Mouse (Mus musculus): ENCODE data around the gene Micu1.
"Not testable (repeated sequence)": the region's sequence is repeated elsewhere in the genome, so short reads cannot be mapped to it uniquely, and the experiment has no call there.

Gene Micu1

GRCm38 (mm10) chr10:59702207-59703032 lies at the start of gene Micu1:
TSS of gene Micu1 (plus strand) at chr10:59702477.
- DNase-seq (ENCODE audit: low read depth, low spot score) = peak; percentile 91

DNA sequence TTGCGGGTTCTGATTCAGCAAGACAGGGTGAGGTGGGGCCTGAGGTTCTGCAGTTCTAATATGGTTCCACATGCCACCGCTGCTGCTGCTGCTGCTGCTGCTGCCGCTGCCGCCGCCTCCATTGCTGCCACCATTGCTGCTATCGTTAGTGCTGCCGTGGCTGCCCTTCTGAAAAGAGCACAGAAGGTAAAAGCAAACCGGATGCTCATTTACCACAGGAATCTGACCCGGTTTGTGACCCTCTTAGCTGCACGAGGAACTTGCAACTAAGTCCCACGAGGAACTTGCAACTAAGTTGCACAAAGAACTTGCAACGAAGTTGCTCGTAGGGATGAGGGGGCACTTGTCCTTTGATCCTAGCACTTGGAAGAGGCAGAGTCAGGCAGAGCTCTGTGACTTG lies 45.5 kb upstream of the Micu1 start:
- DNase-seq (ENCODE audit: low read depth, low spot score) = no peak

DNA sequence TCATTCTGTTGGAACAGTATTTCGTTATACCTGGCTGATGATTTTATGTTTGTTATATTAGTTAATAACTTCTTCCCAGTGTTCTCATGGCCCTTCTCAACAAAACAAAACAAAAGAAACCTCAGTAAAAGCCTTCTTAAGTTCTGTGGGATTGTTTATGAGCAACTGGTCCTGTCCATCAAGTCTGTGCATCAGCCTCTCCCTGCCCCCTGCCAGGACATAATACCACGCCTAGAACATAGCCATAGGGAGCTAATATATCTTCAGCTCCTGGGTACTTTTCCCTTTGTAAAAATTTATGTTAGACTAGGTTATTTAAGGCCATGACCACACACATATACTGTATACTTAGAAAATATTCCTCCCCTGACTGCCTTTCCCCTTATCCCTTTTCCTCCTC lies 37.5 kb upstream of the Micu1 start:
- DNase-seq (ENCODE audit: low read depth, low spot score) = no peak

DNA sequence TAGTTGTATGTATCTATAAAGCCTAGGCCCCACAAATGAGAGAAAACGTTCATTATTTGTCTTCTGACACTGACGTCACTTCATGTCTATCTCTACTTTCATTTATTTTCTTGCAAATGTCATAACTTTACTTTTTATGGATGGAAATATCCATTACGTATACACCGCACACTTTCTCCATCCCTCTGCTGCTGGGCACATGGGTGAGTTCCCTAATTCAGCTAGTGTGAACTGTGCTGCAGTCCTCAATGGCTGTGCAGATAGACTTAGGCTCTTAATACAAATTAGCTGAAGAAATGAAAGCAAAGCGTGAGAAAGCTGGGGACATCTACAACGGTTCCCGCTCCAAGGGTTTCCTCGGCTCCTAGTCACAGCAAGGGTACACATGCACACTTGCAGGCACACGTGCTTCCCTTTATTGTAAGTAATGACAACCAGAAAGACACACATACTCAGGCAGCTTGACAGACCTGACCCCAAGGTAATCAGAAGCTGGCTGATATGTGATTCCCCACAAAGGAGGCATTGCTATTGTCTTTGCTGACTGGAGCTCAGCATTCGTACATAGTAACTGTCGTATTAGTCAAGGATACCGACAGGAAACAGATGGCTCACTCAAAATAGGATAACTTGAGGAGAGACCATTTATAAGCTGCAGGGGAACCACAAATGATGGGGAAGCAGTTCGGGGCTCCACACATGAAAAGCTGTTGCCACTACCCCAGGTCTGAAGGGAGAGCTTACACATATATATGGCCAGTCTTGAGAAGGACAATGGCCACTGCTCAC lies 36.6 kb upstream of the Micu1 start:
- no peak for DNase-seq (ENCODE audit: low read depth, low spot score)

- no peak for DNase-seq (ENCODE audit: low read depth, low spot score)
These were observed 34.9 kb upstream of the Micu1 start for GRCm38 (mm10) chr10:59667377-59667776.

DNA sequence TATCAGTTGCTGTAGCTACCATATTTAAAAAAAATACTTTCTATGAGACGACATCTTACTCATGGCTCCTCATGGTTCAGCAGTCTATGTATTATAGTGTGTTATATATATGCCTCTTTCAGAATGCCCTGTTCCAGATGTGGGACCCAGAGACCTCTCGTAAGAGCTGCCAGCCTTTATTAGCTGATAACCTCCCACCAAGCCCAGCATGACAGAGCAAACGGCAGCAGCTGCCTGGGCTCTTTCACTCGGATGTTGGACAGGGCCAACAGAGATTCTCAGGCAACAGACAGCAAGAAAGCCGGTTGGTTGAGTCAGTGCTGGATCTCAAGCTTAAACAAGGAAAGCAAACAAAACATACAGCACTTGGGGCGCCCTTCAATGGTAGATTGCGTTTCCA lies 33.8 kb upstream of the Micu1 start:
- no peak for DNase-seq (ENCODE audit: low read depth, low spot score)

- DNase-seq (ENCODE audit: low read depth, low spot score) = no peak
These were observed 24.4 kb upstream of the Micu1 start for GRCm38 (mm10) chr10:59677836-59678235.

DNA sequence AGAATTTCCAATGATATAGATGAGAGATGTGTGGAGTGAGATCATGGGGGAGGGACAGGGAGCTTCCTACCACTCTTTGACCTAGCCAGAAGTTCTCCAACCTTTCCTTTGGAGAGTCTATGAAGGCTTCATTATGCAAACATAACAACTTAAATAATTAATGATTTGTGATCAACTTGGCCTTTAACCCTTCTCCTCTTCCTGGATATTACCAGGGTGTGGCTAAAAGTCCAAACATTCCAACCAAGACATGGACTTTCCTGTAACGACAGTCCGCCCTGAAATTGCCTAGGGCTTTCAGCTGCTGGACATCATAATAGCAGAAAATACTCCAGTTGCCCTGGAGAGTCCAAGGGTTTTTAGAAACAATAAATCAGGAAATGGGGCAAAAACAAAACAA lies 23.1 kb upstream of the Micu1 start:
- no peak for DNase-seq (ENCODE audit: low read depth, low spot score)

GRCm38 (mm10) chr10:59685586-59685985 lies 16.7 kb upstream of the Micu1 start:
- DNase-seq (ENCODE audit: low read depth, low spot score) = not testable (repeated sequence)

GRCm38 (mm10) chr10:59687126-59687525 lies 15.2 kb upstream of the Micu1 start:
- DNase-seq (ENCODE audit: low read depth, low spot score) = no peak

DNA sequence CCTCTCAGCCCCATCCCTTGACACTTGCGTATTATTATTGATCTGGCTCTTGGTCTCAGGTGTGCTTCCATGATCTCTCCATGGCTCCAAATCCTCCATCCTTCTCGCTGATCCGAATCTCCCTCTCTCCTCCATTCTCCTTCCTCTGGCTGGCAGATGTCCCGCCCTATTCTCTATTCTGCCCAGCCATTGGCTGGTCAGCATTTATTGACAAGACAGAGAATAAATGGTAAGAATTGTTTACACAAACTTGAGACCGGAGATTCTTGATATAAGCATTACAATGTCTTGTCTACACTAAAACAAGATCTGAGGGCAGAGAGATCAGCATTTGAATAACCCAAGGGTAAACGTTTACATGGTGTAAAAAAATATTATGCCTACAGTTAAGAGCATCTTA lies 12.4 kb upstream of the Micu1 start:
- no peak for DNase-seq (ENCODE audit: low read depth, low spot score)

DNA sequence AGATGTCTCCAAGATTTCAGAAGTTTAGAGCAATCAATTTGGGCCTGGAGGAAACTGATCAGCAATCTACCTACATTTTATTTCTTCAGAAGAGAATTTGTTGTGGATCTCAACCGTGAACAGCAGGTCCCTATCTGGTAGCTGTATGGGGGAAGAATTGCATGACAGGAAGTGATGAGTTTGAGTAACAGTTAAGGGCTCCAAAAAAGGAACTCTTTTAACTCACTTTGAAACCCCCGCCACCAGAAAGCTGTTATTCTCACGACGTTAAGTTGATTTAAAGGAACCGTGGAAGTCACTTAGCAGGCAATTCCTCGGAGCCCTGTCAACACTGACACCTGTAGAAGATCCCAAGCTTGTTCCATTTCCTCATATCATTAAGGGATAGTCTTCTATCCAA lies 9.8 kb upstream of the Micu1 start:
- DNase-seq (ENCODE audit: low read depth, low spot score) = no peak

DNA sequence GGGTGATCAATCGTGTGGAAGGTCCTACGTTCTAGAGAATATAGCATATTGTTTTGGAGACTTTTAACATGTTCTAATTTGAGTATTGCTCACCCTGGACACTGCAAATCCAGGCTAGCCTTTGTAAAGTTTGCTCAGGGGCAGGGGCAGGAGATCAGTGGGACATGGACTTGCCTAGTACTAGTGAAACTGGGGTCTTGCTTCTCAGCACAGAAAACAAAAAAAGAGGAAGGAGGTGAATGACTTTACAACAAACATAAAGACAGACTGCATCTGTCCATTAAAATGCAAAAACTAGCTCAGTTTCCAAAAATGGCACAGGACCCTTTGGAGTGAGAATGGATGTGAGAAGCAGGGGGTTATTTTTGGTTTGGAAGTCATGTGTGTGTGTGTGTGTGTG lies 8.2 kb upstream of the Micu1 start:
- DNase-seq (ENCODE audit: low read depth, low spot score) = no peak

GRCm38 (mm10) chr10:59699516-59699915 lies 2.8 kb upstream of the Micu1 start:
- no peak for DNase-seq (ENCODE audit: low read depth, low spot score)

DNA sequence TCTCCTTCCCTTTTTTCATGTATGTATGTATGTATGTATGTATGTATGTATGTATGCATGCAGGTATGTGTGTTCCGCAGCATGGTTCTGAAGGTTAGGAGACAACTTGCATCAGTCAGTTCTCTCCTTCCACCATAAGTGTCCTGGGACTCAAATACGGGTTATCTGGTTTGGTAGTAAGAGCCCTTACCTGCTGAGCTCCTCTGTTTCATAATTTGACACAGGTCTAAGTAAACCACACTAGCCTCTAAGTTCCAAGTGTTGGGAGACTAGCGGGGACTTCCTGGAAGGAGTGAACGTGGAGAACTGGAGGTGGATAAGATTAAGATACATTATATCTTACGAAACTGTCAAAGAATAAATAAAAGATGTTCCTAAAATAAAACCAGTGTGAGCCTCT lies 472 bp upstream of the Micu1 start:
- no peak for DNase-seq (ENCODE audit: low read depth, low spot score)

DNA sequence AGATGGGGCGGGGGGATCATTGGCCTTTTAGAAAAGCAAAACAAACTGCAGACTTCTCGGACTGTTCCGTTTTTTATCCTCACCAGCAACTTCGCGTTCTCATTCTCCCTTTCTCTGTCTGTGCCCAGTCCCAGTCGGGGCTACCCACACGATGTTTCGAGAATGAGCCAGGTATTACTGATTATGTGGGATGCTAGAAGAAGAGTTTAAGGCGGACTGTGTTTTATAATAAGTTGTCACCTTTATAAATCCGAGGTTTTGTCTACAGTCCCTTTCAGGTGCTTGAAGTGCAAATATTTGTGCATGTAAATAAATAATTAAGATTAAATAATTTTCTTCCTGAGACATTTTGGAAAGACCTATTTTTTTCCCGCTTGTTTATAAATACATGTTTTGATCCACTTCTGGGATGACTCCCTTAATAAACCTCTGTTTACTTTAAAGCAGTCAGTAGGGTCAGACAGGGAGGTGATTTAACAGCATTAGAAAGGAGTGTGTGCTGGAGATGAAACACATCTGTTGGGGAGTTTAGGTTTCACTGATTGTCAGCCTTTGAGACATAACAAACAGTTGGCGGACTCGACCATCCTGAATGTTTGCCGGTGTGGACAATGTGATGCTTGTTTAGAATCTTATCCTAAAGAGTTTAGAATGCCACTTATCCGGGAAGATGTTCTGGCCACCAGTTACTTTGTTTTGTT lies 933 bp downstream of the Micu1 start:
- DNase-seq (ENCODE audit: low read depth, low spot score) = no peak

- no peak for DNase-seq (ENCODE audit: low read depth, low spot score)
These were observed 4.8 kb downstream of the Micu1 start for GRCm38 (mm10) chr10:59706991-59707546.

DNA sequence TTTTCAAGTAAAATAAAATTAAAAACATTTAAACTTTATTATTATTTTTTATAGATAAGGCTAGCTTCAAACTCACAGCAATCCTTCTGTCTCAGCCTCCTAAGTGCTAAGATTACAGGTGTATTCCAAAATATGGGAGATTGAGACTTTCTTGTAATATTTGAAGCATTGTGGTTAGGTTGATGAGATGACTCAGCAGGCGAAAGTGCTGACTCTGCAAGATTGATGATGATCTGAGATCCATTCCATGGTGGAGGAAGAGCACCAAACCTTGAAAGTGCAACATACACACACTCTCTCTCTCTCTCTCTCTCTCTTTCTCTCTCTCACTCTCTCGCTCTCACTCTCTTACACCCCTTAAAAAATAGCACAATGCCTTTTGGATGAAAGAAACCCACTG lies 5.3 kb downstream of the Micu1 start:
- DNase-seq (ENCODE audit: low read depth, low spot score) = no peak

- no peak for DNase-seq (ENCODE audit: low read depth, low spot score)
These were observed 7.0 kb downstream of the Micu1 start for GRCm38 (mm10) chr10:59709281-59709680.

- no peak for DNase-seq (ENCODE audit: low read depth, low spot score)
These were observed 8.0 kb downstream of the Micu1 start for GRCm38 (mm10) chr10:59710246-59710645.

- no peak for DNase-seq (ENCODE audit: low read depth, low spot score)
These were observed 9.8 kb downstream of the Micu1 start for GRCm38 (mm10) chr10:59712062-59712461.

DNA sequence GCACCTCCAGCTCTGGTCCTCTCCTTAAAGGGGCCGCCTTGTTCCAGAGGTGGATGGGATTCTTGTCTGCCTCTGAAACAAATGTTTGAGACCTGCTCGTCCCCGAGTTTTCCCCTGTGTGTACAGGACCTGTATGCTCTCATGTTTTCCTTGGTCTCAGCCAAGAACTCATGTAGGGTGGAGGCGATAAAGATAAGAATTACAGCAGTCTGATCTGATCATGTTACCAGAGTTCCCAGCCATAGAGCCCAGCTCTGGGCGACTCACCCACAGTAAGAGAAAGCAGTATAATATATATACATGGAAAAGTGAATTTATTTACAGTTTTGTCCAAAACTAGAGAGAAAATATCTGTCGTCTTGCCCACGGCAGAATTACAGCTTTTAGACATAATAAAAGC lies 17.7 kb downstream of the Micu1 start:
- DNase-seq (ENCODE audit: low read depth, low spot score) = no peak
